9 mouse cellular contexts compared by ENCODE assay signal in genomic region chr17:46075116-46075485, GRCm38 (mm10). TPM values are rescaled to one million over a fixed set of nuclear protein-coding genes. Genes with fewer than 3 reads are reported as not detected.
DNase-seq lines count a peak whose midpoint lies in the region; ATAC-seq and TF ChIP-seq lines count a peak whose summit lies in the region.
"Had no signal": no experiment of that assay in that cellular context is flagged by ENCODE, and none has a peak within 500 bp of the region (broad histone marks: within the 10 kb centered on the region; RNA-seq: fewer than 3 reads in every experiment).

No protein-coding gene starts in this region.

- H3K27ac ChIP-seq in forebrain, postnatal 0 days (ENCODE audit: low read depth, low read length): no peak overlapping the region
- H3K27ac ChIP-seq in forebrain, embryonic 13.5 days: no peak overlapping the region
- peak overlapping the region; percentile 48; the same call in 1 of the 2 replicates for H3K27ac ChIP-seq in stomach, embryonic 15.5 days
- H3K27ac ChIP-seq: liver, embryonic 15.5 days had no signal

- H3K36me3 ChIP-seq in forebrain, postnatal 0 days (ENCODE audit: insufficient read depth): no peaks in the 10 kb centered on the region
- no peaks in the 10 kb centered on the region for H3K36me3 ChIP-seq in forebrain, embryonic 13.5 days (ENCODE audit: poor library complexity, severe bottlenecking)
- H3K36me3 ChIP-seq in stomach, embryonic 15.5 days: no peaks in the 10 kb centered on the region
- H3K36me3 ChIP-seq: liver, embryonic 15.5 days had no signal

- DNase-seq in forebrain, postnatal 0 days: no peak
- peak; percentile 57 for DNase-seq in NIH3T3 (ENCODE audit: low read depth)
- peak; percentile 69 for DNase-seq in lung, adult 2 months
- no peak for DNase-seq in cerebellum, postnatal 4 days (ENCODE audit: low spot score in 2 of 2)
- no peak for DNase-seq in left cerebral cortex, adult 8-10 months (ENCODE audit: low spot score in 2 of 2)

- ATAC-seq in forebrain, postnatal 0 days: no peak
- ATAC-seq in forebrain, embryonic 13.5 days: no peak
- peak; percentile 38 to 54; a peak in 3 of 4 replicates for ATAC-seq in hematopoietic stem cell, adult 5-6 weeks (replicated peaks in 1 of 2; ENCODE audit: insufficient read depth in 1 of 2, low FRiP score in 2 of 2, low TSS enrichment in 1 of 2, low read depth in 1 of 2, poor library complexity in 2 of 2, severe bottlenecking in 2 of 2)
- ATAC-seq in stomach, embryonic 15.5 days (ENCODE audit: insufficient read depth, low FRiP score, low read depth): no peak

- H3K27me3 ChIP-seq in forebrain, postnatal 0 days (ENCODE audit: insufficient read depth, low read length): no peaks in the 10 kb centered on the region
- no peaks in the 10 kb centered on the region for H3K27me3 ChIP-seq in forebrain, embryonic 13.5 days
- no peaks in the 10 kb centered on the region for H3K27me3 ChIP-seq in stomach, embryonic 15.5 days (replicated peaks)
- H3K27me3 ChIP-seq: liver, embryonic 15.5 days had no signal

- no peak overlapping the region for H3K4me2 ChIP-seq in forebrain, postnatal 0 days (ENCODE audit: low read depth)
- no peak overlapping the region for H3K4me2 ChIP-seq in forebrain, embryonic 13.5 days
- no peak overlapping the region for H3K4me2 ChIP-seq in stomach, embryonic 15.5 days

- H3K9ac ChIP-seq in forebrain, postnatal 0 days: no peak overlapping the region
- H3K9ac ChIP-seq in forebrain, embryonic 13.5 days: no peak overlapping the region
- no peak overlapping the region for H3K9ac ChIP-seq in stomach, embryonic 15.5 days
- H3K9ac ChIP-seq: liver, embryonic 15.5 days had no signal

- no peak for TF ChIP-seq POLR2A in lung, adult 2 months (IDR thresholded peaks at IDR 0.05; ENCODE audit: borderline replicate concordance, extremely low read depth, low read depth, low read length)

- H3K4me3 ChIP-seq in forebrain, postnatal 0 days (ENCODE audit: low read depth, low read length): no peak overlapping the region
- no peak overlapping the region for H3K4me3 ChIP-seq in forebrain, embryonic 13.5 days
- no peak overlapping the region for H3K4me3 ChIP-seq in lung, adult 2 months (replicated peaks; ENCODE audit: extremely low read depth, low read depth, low read length)
- H3K4me3 ChIP-seq in stomach, embryonic 15.5 days (replicated peaks): no peak overlapping the region
- H3K4me3 ChIP-seq: liver, embryonic 15.5 days had no signal

- H3K4me1 ChIP-seq in forebrain, postnatal 0 days (ENCODE audit: insufficient read depth): no peaks in the 10 kb centered on the region
- 0 out of 2 replicates have a peak, but pooled peaks cover 4% of the 10 kb centered on the region for H3K4me1 ChIP-seq in forebrain, embryonic 13.5 days
- peaks cover 15% of the 10 kb centered on the region for H3K4me1 ChIP-seq in lung, adult 2 months (ENCODE audit: control insufficient read depth, insufficient read depth, low read length)
- H3K4me1 ChIP-seq in stomach, embryonic 15.5 days: peaks cover 22% of the 10 kb centered on the region

- H3K9me3 ChIP-seq in forebrain, postnatal 0 days (ENCODE audit: low read length): no peaks in the 10 kb centered on the region
- no peaks in the 10 kb centered on the region for H3K9me3 ChIP-seq in forebrain, embryonic 13.5 days (replicated peaks)
- no peaks in the 10 kb centered on the region for H3K9me3 ChIP-seq in stomach, embryonic 15.5 days
- H3K9me3 ChIP-seq: liver, embryonic 15.5 days had no signal

- WGBS in forebrain, postnatal 0 days: 61% methylated on average over 3 of the region's 3 CpGs
- WGBS in forebrain, embryonic 13.5 days: 64% methylated on average over 3 of the region's 3 CpGs
- WGBS in lung, adult 2 months: 58% methylated on average over 3 of the region's 3 CpGs
- 47% methylated on average over 3 of the region's 3 CpGs for WGBS in stomach, embryonic 15.5 days

- peak; percentile 31; the same call in 1 of the 2 replicates for TF ChIP-seq CTCF in forebrain, postnatal 0 days (IDR thresholded peaks at IDR 0.05; ENCODE audit: low read depth)
- TF ChIP-seq CTCF in lung, adult 2 months (IDR thresholded peaks at IDR 0.05; ENCODE audit: insufficient read depth, low read length): peak; percentile 76

RNA-seq across cellular contexts. Expression of gene Mrps18a, which starts 35.7 kb away (rescaled TPM):
- total RNA-seq in forebrain, postnatal 0 days (2014; rRNA removed): 72.9 and 79.4 TPM in 2 replicates
- polyA plus RNA-seq in forebrain, postnatal 0 days (2015; fragmentation: Nextera tagmentation; extraction: Ambion mirVana): 171 and 176 TPM in 2 replicates
- 136 and 137 TPM in 2 replicates for polyA plus RNA-seq in forebrain, embryonic 13.5 days (2015; fragmentation: Nextera tagmentation; extraction: Ambion mirVana)
- 32.8 and 34.5 TPM in 2 replicates for total RNA-seq in hematopoietic stem cell, adult 5-6 weeks (2017)
- polyA plus RNA-seq in lung, adult 2 months (2012; rRNA removed): 41.3 and 44.9 TPM in 2 replicates
- 128 and 137 TPM in 2 replicates for polyA plus RNA-seq in stomach, embryonic 15.5 days (2015; fragmentation: Nextera tagmentation; extraction: Ambion mirVana)
- total RNA-seq in left cerebral cortex, adult 8-10 months (2022): 10 to 100 TPM; 85.2 to 92.1 (median 89.0) TPM

RNA-seq across cellular contexts. Expression of gene Vegfa, which starts 42.9 kb away (rescaled TPM):
- 70.7 and 96.5 TPM in 2 replicates for total RNA-seq in forebrain, postnatal 0 days (2014; rRNA removed)
- polyA plus RNA-seq in forebrain, postnatal 0 days (2015; fragmentation: Nextera tagmentation; extraction: Ambion mirVana): 2.0 and 2.3 TPM in 2 replicates
- 2.7 and 3.7 TPM in 2 replicates for polyA plus RNA-seq in forebrain, embryonic 13.5 days (2015; fragmentation: Nextera tagmentation; extraction: Ambion mirVana)
- total RNA-seq in hematopoietic stem cell, adult 5-6 weeks (2017): 29.6 and 53.8 TPM in 2 replicates
- polyA plus RNA-seq in lung, adult 2 months (2012; rRNA removed): 1,228 and 1,453 TPM in 2 replicates
- polyA plus RNA-seq in stomach, embryonic 15.5 days (2015; fragmentation: Nextera tagmentation; extraction: Ambion mirVana): 4.9 and 5.7 TPM in 2 replicates
- total RNA-seq in left cerebral cortex, adult 8-10 months (2022): 10 to 100 TPM; 77.1 to 81.3 (median 79.9) TPM

Comparison
In these comparisons a context has a peak if more than half of its experiments do, and no peak if none do; other contexts are left out.
1. ATAC-seq: peak in hematopoietic stem cell, adult 5-6 weeks (2 of 2); none in forebrain, postnatal 0 days (single experiment), forebrain, embryonic 13.5 days (single experiment) and stomach, embryonic 15.5 days (single experiment).
2. DNase-seq: peak in NIH3T3 (single experiment) and lung, adult 2 months (single experiment); none in forebrain, postnatal 0 days (single experiment), cerebellum, postnatal 4 days (0 of 2) and left cerebral cortex, adult 8-10 months (0 of 2).
3. RNA of gene Vegfa, which starts 42.9 kb away (polyA plus RNA-seq): 1,228 to 1,453 TPM in lung, adult 2 months; 4.9 to 5.7 TPM in stomach, embryonic 15.5 days, 2.7 to 3.7 TPM in forebrain, embryonic 13.5 days and 2.0 to 2.3 TPM in forebrain, postnatal 0 days; every median in the first group is over 100 times any median in the second.